Mouse (Mus musculus): ENCODE data around the gene Nfx1. TPM values are rescaled to one million over a fixed set of nuclear protein-coding genes. Genes with fewer than 3 reads are reported as not detected.

Nfx1 gene
- polyA plus RNA-seq, 1 experiment from 2014 or later, result 85.9 TPM

DNA sequence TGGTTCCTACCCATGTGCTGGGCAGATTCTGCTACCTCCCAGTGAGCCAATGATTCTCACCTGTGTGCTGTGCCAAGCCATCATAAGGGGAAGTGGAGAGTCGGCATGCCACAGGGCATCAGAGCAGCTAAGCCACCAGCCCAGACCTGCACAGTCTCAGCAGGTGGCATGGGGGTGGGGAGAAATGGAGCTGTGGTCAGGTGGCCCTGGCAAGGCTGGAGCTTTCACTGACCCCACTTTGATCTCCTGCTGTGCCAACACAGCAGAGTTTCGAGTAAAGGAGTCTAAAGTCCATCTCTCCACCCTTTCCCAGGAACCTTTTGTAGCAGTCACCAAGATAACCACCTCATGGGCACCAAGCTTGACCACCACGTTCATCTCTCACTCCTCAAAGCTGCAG lies 57.2 kb downstream of the Nfx1 start:
- no peak overlapping the region for H3K4me2 ChIP-seq
- WGBS, result 93% methylated on average over 3 of the region's 3 CpGs
- no peaks in the 10 kb centered on the region for H3K4me1 ChIP-seq
- H3K9ac ChIP-seq, result no peak overlapping the region
- no peak overlapping the region for H3K4me3 ChIP-seq
- ATAC-seq (ENCODE audit: insufficient number of reproducible peaks, low FRiP score, low TSS enrichment, low read depth), result no peak
- H3K36me3 ChIP-seq, result peaks cover 48% of the 10 kb centered on the region
- no peak overlapping the region for H3K27ac ChIP-seq
- H3K9me3 ChIP-seq, result no peaks in the 10 kb centered on the region
- no peaks in the 10 kb centered on the region for H3K27me3 ChIP-seq

DNA sequence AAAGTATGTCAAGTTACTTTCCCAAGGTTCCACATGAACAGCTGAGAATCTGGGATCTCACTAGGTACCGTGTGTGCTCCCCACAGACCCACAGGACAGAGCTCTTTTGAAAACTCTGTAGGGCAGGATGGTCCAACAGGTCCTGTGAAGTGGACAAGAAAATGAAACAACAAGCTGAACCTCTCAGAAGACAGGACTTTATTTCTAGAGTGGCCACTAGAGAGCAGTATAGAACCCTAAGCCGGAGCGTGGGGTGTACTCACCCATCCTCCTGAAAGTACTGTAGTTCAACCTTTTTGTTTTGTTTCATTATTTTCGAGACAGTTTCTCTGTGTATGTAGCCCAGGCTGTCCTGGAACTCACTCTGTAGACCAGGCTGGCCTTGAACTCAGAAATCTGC lies 57.6 kb downstream of the Nfx1 start:
- Histone ChIP-seq H3K36me3 (peaks cover 45% of the 10 kb centered on the region), H3K4me1 (no peaks in the 10 kb centered on the region), H3K4me3 (no peak overlapping the region), H3K27ac (no peak overlapping the region), H3K4me2 (no peak overlapping the region), H3K27me3 (no peaks in the 10 kb centered on the region), H3K9me3 (no peaks in the 10 kb centered on the region), H3K9ac (no peak overlapping the region)
- ATAC-seq (ENCODE audit: insufficient number of reproducible peaks, low FRiP score, low TSS enrichment, low read depth), result no peak
- WGBS, result 89% methylated on average over 4 of the region's 4 CpGs

DNA sequence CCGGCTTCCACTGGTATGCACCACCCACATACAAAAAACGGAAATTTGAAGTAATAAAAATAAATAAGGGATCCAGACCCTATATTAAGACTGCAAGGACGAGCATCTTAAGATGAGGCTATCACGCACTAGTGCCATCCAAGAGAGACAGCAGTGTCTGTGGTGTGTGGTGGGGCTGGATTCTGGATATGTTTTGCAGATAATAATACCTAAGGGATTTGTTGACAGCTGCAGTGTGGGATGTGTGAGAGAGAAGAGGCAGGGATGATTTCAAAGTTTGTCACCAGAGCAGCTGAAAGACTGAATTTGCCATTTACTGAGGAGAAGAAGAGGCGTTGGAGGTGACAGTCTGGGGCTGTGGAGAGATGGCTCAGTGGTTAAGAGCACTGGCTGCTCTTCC lies 58.7 kb downstream of the Nfx1 start:
- Histone ChIP-seq H3K27ac (no peak overlapping the region), H3K27me3 (no peaks in the 10 kb centered on the region), H3K4me1 (no peaks in the 10 kb centered on the region), H3K4me3 (no peak overlapping the region), H3K9me3 (no peaks in the 10 kb centered on the region), H3K9ac (no peak overlapping the region), H3K4me2 (no peak overlapping the region), H3K36me3 (peaks cover 34% of the 10 kb centered on the region)
- 83% methylated on average over 5 of the region's 5 CpGs for WGBS
- no peak for ATAC-seq (ENCODE audit: insufficient number of reproducible peaks, low FRiP score, low TSS enrichment, low read depth)

- H3K4me2 ChIP-seq, result no peak overlapping the region
- H3K36me3 ChIP-seq, result peaks cover 18% of the 10 kb centered on the region
- H3K27me3 ChIP-seq, result no peaks in the 10 kb centered on the region
- 0 out of 2 replicates have a peak, but pooled peaks have one; percentile 36 for ATAC-seq (ENCODE audit: insufficient number of reproducible peaks, low FRiP score, low TSS enrichment, low read depth)
- H3K9me3 ChIP-seq, result no peaks in the 10 kb centered on the region
- no peak overlapping the region for H3K27ac ChIP-seq
- WGBS, result 63% methylated on average over 3 of the region's 3 CpGs
- H3K9ac ChIP-seq, result no peak overlapping the region
- H3K4me3 ChIP-seq, result no peak overlapping the region
- no peaks in the 10 kb centered on the region for H3K4me1 ChIP-seq
Measured at GRCm38 (mm10) chr4:41031242-41031641, 60.5 kb downstream of the Nfx1 start.

DNA sequence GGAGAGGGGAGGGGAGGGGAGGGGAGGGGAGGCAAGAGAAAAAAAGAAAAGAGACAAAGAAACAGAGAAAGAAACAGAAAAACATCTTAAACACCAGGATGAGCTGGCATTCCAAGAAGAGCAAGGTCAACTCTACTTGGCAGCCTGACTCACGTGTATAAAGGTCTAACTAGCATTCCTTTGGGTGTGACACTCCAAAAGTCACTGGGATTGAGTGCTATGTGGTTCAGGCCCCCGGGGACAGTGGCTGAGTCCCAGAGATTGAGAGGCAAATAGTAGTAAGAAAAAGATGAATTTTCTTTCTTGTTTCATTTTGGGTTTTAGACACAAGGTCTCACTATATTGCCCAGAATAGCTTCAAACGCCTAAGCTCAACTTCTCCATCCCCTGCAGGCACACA lies 67.2 kb downstream of the Nfx1 start:
- no peak overlapping the region for H3K4me2 ChIP-seq
- 47% methylated on average over 3 of the region's 3 CpGs for whole genome bisulfite sequencing
- H3K36me3 ChIP-seq, result no peaks in the 10 kb centered on the region
- no peaks in the 10 kb centered on the region for H3K27me3 ChIP-seq
- H3K27ac ChIP-seq, result no peak overlapping the region
- no peak overlapping the region for H3K4me3 ChIP-seq
- no peak for ATAC-seq (ENCODE audit: insufficient number of reproducible peaks, low FRiP score, low TSS enrichment, low read depth)
- no peak overlapping the region for H3K9ac ChIP-seq
- H3K9me3 ChIP-seq, result no peaks in the 10 kb centered on the region
- no peaks in the 10 kb centered on the region for H3K4me1 ChIP-seq

DNA sequence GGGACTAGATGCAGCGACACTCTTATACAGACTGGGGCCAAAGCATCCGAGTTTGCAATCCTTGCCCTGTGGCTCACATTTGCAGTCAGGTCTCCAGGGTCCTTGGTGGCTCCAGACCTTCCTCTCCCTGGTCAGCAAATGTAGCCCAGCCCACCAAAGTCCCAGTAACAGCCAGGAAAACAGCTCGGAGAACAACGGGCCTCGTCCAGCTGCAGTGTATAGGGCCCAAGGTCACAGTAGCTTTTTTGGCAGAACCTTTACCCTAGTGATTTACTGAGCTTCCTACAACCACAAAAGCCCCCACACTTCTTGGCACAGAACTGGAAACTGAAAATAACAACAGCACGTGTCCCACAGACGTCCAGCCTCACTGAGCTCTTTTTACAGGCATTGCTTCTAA lies 70.3 kb downstream of the Nfx1 start:
- no peak overlapping the region for H3K4me3 ChIP-seq
- WGBS, result 49% methylated on average over 7 of the region's 7 CpGs
- H3K27me3 ChIP-seq, result no peaks in the 10 kb centered on the region
- no peaks in the 10 kb centered on the region for H3K9me3 ChIP-seq
- no peak overlapping the region for H3K9ac ChIP-seq
- 0 out of 2 replicates have a peak, but pooled peaks have one; percentile 38 for ATAC-seq (ENCODE audit: insufficient number of reproducible peaks, low FRiP score, low TSS enrichment, low read depth)
- H3K36me3 ChIP-seq, result no peaks in the 10 kb centered on the region
- no peaks in the 10 kb centered on the region for H3K4me1 ChIP-seq
- no peak overlapping the region for H3K27ac ChIP-seq
- H3K4me2 ChIP-seq, result no peak overlapping the region

DNA sequence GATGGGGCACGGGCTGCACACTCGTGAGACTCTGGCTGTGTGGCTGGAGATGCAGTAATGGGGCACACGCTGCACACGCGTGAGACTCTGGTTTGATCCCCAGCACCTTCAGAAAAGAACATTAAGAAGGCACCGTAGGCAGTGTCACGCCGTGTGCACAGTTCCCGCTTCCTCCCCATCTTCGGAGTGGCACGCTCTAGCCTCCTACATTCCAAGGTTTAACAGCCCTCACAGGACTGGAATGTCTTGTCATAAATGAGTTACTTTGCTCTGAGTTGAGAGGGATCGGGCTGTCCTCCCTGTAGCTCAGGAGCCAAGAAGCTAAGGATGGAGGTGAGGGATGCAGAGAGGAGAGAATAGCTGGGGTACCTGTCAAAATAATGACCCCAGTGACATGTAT lies 72.2 kb downstream of the Nfx1 start:
- ATAC-seq (ENCODE audit: insufficient number of reproducible peaks, low FRiP score, low TSS enrichment, low read depth), result no peak
- no peak overlapping the region for H3K4me2 ChIP-seq
- no peaks in the 10 kb centered on the region for H3K9me3 ChIP-seq
- no peak overlapping the region for H3K9ac ChIP-seq
- H3K27me3 ChIP-seq, result no peaks in the 10 kb centered on the region
- no peak overlapping the region for H3K27ac ChIP-seq
- 62% methylated on average over 12 of the region's 12 CpGs for WGBS
- no peaks in the 10 kb centered on the region for H3K36me3 ChIP-seq
- H3K4me3 ChIP-seq, result no peak overlapping the region
- H3K4me1 ChIP-seq, result no peaks in the 10 kb centered on the region

- ATAC-seq (ENCODE audit: insufficient number of reproducible peaks, low FRiP score, low TSS enrichment, low read depth), result no peak
- 77% methylated on average over 5 of the region's 5 CpGs for WGBS
- H3K36me3 ChIP-seq, result no peaks in the 10 kb centered on the region
- H3K9ac ChIP-seq, result no peak overlapping the region
- H3K27me3 ChIP-seq, result no peaks in the 10 kb centered on the region
- H3K27ac ChIP-seq, result no peak overlapping the region
- H3K4me3 ChIP-seq, result no peak overlapping the region
- H3K9me3 ChIP-seq, result no peaks in the 10 kb centered on the region
- H3K4me1 ChIP-seq, result no peaks in the 10 kb centered on the region
- no peak overlapping the region for H3K4me2 ChIP-seq
Measured at GRCm38 (mm10) chr4:41043961-41044360, 73.3 kb downstream of the Nfx1 start.

DNA sequence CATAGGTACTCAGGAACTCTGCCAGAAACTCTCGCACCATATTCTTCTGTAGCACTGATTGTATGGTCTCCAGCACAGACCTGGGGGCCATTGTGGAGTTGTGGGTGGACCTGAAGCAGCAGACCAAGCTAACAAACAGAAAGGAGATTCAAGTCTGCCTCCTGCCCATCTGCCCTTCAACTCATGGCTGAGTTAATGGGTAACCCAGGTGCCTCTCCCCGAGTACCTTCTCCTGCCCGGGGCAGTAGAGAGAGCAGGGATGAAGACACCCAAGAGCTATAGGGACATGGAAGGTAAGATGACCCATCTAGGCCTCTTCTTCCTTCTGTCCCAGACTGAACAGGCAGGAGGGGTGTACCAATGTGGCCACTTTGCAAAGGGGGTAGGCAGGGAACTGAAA lies 74.6 kb downstream of the Nfx1 start:
- Histone ChIP-seq H3K9me3 (no peaks in the 10 kb centered on the region), H3K36me3 (no peaks in the 10 kb centered on the region), H3K9ac (no peak overlapping the region), H3K4me1 (no peaks in the 10 kb centered on the region), H3K4me2 (no peak overlapping the region), H3K27me3 (no peaks in the 10 kb centered on the region), H3K4me3 (no peak overlapping the region), H3K27ac (no peak overlapping the region)
- ATAC-seq (ENCODE audit: insufficient number of reproducible peaks, low FRiP score, low TSS enrichment, low read depth), result no peak
- 87% methylated on average over 3 of the region's 3 CpGs for WGBS

DNA sequence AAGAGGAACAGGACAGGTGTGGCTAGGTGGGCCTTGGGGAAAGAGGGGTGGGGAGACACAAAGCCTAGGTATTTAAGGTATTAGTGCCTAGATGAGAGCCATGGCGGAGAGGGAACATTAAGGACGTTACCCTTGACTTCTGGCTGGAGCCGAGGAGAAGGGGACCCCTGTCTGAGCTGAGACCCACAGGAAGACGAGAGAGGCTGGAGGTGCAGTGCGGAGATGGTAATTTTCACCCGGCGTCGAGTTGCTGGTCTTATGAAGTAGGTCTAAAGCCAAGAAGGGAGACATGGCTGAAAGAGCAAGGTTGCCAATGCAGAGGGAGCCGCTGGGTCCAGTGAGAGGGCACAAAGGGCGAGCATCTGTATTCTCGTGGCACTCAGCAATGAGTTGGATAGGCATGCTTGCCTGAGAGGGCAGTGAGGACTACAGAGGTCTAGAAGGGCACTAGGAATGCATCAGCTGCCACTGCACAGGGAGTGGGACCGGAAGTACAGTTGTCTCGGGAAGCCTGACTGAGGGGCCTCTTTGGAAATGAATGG lies 75.6 kb downstream of the Nfx1 start:
- Histone ChIP-seq H3K27ac (no peak overlapping the region), H3K27me3 (no peaks in the 10 kb centered on the region), H3K4me2 (no peak overlapping the region), H3K9ac (no peak overlapping the region), H3K36me3 (no peaks in the 10 kb centered on the region), H3K4me3 (no peak overlapping the region), H3K9me3 (no peaks in the 10 kb centered on the region), H3K4me1 (peaks cover 4% of the 10 kb centered on the region)
- ATAC-seq (ENCODE audit: insufficient number of reproducible peaks, low FRiP score, low TSS enrichment, low read depth), result no peak
- 79% methylated on average over 13 of the region's 13 CpGs for WGBS

DNA sequence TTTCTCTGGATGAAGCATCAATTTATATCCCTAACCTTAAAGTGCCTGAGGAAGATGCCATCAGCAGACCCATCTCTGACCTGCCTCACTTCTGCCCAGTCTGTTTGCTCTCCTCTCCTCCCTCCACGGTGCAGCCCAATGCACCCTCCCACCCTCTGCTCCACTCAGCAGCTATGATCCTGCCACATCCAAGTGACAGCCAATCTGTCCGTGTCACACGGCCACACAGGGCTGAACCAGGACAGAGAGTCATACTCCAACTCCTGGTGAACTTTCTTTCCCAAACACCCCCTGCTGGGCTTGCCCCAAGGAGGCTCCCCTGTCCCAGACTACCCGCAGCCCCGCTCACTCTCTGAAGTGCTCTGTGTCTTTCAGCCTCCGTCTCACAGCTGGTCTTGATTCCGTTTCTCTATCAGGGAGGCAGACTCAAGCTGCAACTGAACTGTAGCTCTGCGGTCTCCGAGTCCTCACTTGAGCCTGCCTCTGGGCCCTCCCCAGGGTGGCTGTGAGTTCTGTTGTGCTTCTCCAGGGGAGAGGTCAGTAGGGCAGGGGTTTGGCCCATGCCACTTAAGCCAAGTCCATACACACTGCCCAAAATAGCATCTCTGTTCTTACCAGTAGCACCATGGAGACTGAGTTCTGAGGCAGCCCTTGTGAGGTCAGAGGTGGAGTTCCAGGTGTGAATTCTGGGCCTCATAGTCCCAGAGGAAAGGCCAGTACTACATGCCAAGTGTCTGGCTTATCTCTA lies 77.0 kb downstream of the Nfx1 start, which contains the start of gene Aqp7:
Gene Aqp7 (minus strand): TSS at position 616 of the 748 bp plus-strand sequence.
- H3K9ac ChIP-seq, result no peak within 1 kb of the TSS; the same call in 1 of the 2 replicates
- H3K27me3 ChIP-seq, result no peaks in the 10 kb centered on the region
- ATAC-seq (ENCODE audit: insufficient number of reproducible peaks, low FRiP score, low TSS enrichment, low read depth), result no peak
- WGBS, result 30% methylated on average over 9 of the region's 9 CpGs
- H3K4me1 ChIP-seq, result peaks cover 4% of the 10 kb centered on the region
- no peak within 1 kb of the TSS for H3K4me2 ChIP-seq
- H3K9me3 ChIP-seq, result no peaks in the 10 kb centered on the region
- H3K27ac ChIP-seq, result no peak within 1 kb of the TSS
- no peaks in the 10 kb centered on the region for H3K36me3 ChIP-seq
- H3K4me3 ChIP-seq, result no peak within 1 kb of the TSS

- no peaks in the 10 kb centered on the region for H3K36me3 ChIP-seq
- no peak for ATAC-seq (ENCODE audit: insufficient number of reproducible peaks, low FRiP score, low TSS enrichment, low read depth)
- no peak overlapping the region for H3K4me2 ChIP-seq
- H3K4me1 ChIP-seq, result peaks cover 4% of the 10 kb centered on the region
- 71% methylated on average over 2 of the region's 2 CpGs for WGBS
- no peak overlapping the region; the same call in 1 of the 2 replicates for H3K9ac ChIP-seq
- H3K27me3 ChIP-seq, result no peaks in the 10 kb centered on the region
- H3K27ac ChIP-seq, result no peak overlapping the region
- no peaks in the 10 kb centered on the region for H3K9me3 ChIP-seq
- H3K4me3 ChIP-seq, result no peak overlapping the region
Measured at GRCm38 (mm10) chr4:41048926-41049325, 78.2 kb downstream of the Nfx1 start.

Measured in limb, embryonic 15.5 days (tissue).